Mouse (Mus musculus): ENCODE results near the gene Cmpk2.
A peak's percentile ranks its signal among the peaks of the same experiment; 100 is the strongest.
"Not testable (repeated sequence)": the region's sequence is repeated elsewhere in the genome, so short reads cannot be mapped to it uniquely, and the experiment has no call there.

Cmpk2 gene

GRCm38 (mm10) chr12:26469098-26470041, at the start of gene Cmpk2:
Gene Cmpk2 (plus strand): TSS chr12:26469204.
- no peak for TF ChIP-seq CTCF (conservative IDR thresholded peaks at IDR 0.05; ENCODE audit: low read length)
- TF ChIP-seq POU5F1 (IDR thresholded peaks at IDR 0.05; ENCODE audit: borderline replicate concordance, low read length), result no peak
- no peak for TF ChIP-seq NANOG (IDR thresholded peaks at IDR 0.05; ENCODE audit: borderline replicate concordance, low read length)
- H3K9me3 ChIP-seq (ENCODE audit: low read length), result no peaks in the 10 kb centered on the region
- H3K4me1 ChIP-seq (replicated peaks; ENCODE audit: low read depth, low read length), result peaks cover 8% of the 10 kb centered on the region; the same call in 1 of the 2 replicates
- no peaks in the 10 kb centered on the region for H3K36me3 ChIP-seq (ENCODE audit: insufficient read depth, low read length)
- peaks cover 18% of the 10 kb centered on the region for H3K27me3 ChIP-seq (ENCODE audit: insufficient read depth, low read length)
- H3K4me3 ChIP-seq (replicated peaks; ENCODE audit: low read length), result peak within 1 kb of the TSS; percentile 83

GRCm38 (mm10) chr12:26424841-26425240, 44.2 kb upstream of the Cmpk2 start:
- Histone ChIP-seq H3K36me3 (ENCODE audit: insufficient read depth, low read length) (no peaks in the 10 kb centered on the region), H3K27me3 (ENCODE audit: insufficient read depth, low read length) (no peaks in the 10 kb centered on the region), H3K4me1 (replicated peaks; ENCODE audit: low read depth, low read length) (no peaks in the 10 kb centered on the region), H3K9me3 (ENCODE audit: low read length) (no peaks in the 10 kb centered on the region), H3K4me3 (replicated peaks; ENCODE audit: low read length) (no peak overlapping the region)
- TF ChIP-seq POU5F1 (IDR thresholded peaks at IDR 0.05; ENCODE audit: borderline replicate concordance, low read length) (no peak), NANOG (IDR thresholded peaks at IDR 0.05; ENCODE audit: borderline replicate concordance, low read length) (no peak), CTCF (conservative IDR thresholded peaks at IDR 0.05; ENCODE audit: low read length) (peak; percentile 80)

- H3K27me3 ChIP-seq (ENCODE audit: insufficient read depth, low read length); H3K36me3 ChIP-seq (ENCODE audit: insufficient read depth, low read length); H3K9me3 ChIP-seq (ENCODE audit: low read length); H3K4me1 ChIP-seq (replicated peaks; ENCODE audit: low read depth, low read length); H3K4me3 ChIP-seq (replicated peaks; ENCODE audit: low read length): not testable (repeated sequence)
Observed at GRCm38 (mm10) chr12:26428771-26429170, 40.2 kb upstream of the Cmpk2 start.

GRCm38 (mm10) chr12:26436334-26436733, 32.7 kb upstream of the Cmpk2 start:
- Histone ChIP-seq H3K4me1 (replicated peaks; ENCODE audit: low read depth, low read length) (no peaks in the 10 kb centered on the region), H3K36me3 (ENCODE audit: insufficient read depth, low read length) (no peaks in the 10 kb centered on the region), H3K9me3 (ENCODE audit: low read length) (no peaks in the 10 kb centered on the region), H3K4me3 (replicated peaks; ENCODE audit: low read length) (no peak overlapping the region), H3K27me3 (ENCODE audit: insufficient read depth, low read length) (no peaks in the 10 kb centered on the region)
- no peak for TF ChIP-seq CTCF (conservative IDR thresholded peaks at IDR 0.05; ENCODE audit: low read length)
- no peak for TF ChIP-seq NANOG (IDR thresholded peaks at IDR 0.05; ENCODE audit: borderline replicate concordance, low read length)
- TF ChIP-seq POU5F1 (IDR thresholded peaks at IDR 0.05; ENCODE audit: borderline replicate concordance, low read length), result no peak

GRCm38 (mm10) chr12:26437950-26438349, 31.1 kb upstream of the Cmpk2 start:
- Histone ChIP-seq H3K4me3 (replicated peaks; ENCODE audit: low read length) (no peak overlapping the region), H3K9me3 (ENCODE audit: low read length) (no peaks in the 10 kb centered on the region), H3K36me3 (ENCODE audit: insufficient read depth, low read length) (no peaks in the 10 kb centered on the region), H3K4me1 (replicated peaks; ENCODE audit: low read depth, low read length) (no peaks in the 10 kb centered on the region), H3K27me3 (ENCODE audit: insufficient read depth, low read length) (no peaks in the 10 kb centered on the region)
- TF ChIP-seq POU5F1 (IDR thresholded peaks at IDR 0.05; ENCODE audit: borderline replicate concordance, low read length) (no peak), NANOG (IDR thresholded peaks at IDR 0.05; ENCODE audit: borderline replicate concordance, low read length) (no peak), CTCF (conservative IDR thresholded peaks at IDR 0.05; ENCODE audit: low read length) (no peak)

GRCm38 (mm10) chr12:26439366-26439765, 29.6 kb upstream of the Cmpk2 start:
- H3K4me3 ChIP-seq (replicated peaks; ENCODE audit: low read length), result no peak overlapping the region
- no peaks in the 10 kb centered on the region for H3K9me3 ChIP-seq (ENCODE audit: low read length)
- no peaks in the 10 kb centered on the region for H3K4me1 ChIP-seq (replicated peaks; ENCODE audit: low read depth, low read length)
- no peaks in the 10 kb centered on the region for H3K27me3 ChIP-seq (ENCODE audit: insufficient read depth, low read length)
- TF ChIP-seq NANOG (IDR thresholded peaks at IDR 0.05; ENCODE audit: borderline replicate concordance, low read length) (no peak), POU5F1 (IDR thresholded peaks at IDR 0.05; ENCODE audit: borderline replicate concordance, low read length) (no peak), CTCF (conservative IDR thresholded peaks at IDR 0.05; ENCODE audit: low read length) (no peak)
- H3K36me3 ChIP-seq (ENCODE audit: insufficient read depth, low read length), result no peaks in the 10 kb centered on the region

GRCm38 (mm10) chr12:26444054-26444453, 24.9 kb upstream of the Cmpk2 start:
- Histone ChIP-seq H3K4me3 (replicated peaks; ENCODE audit: low read length) (no peak overlapping the region), H3K36me3 (ENCODE audit: insufficient read depth, low read length) (no peaks in the 10 kb centered on the region), H3K9me3 (ENCODE audit: low read length) (no peaks in the 10 kb centered on the region), H3K27me3 (ENCODE audit: insufficient read depth, low read length) (no peaks in the 10 kb centered on the region), H3K4me1 (replicated peaks; ENCODE audit: low read depth, low read length) (no peaks in the 10 kb centered on the region)
- TF ChIP-seq NANOG (IDR thresholded peaks at IDR 0.05; ENCODE audit: borderline replicate concordance, low read length), result no peak
- TF ChIP-seq POU5F1 (IDR thresholded peaks at IDR 0.05; ENCODE audit: borderline replicate concordance, low read length), result no peak
- peak; percentile 96 for TF ChIP-seq CTCF (conservative IDR thresholded peaks at IDR 0.05; ENCODE audit: low read length)

GRCm38 (mm10) chr12:26444511-26444910, 24.5 kb upstream of the Cmpk2 start:
- TF ChIP-seq NANOG (IDR thresholded peaks at IDR 0.05; ENCODE audit: borderline replicate concordance, low read length) (no peak), CTCF (conservative IDR thresholded peaks at IDR 0.05; ENCODE audit: low read length) (no peak), POU5F1 (IDR thresholded peaks at IDR 0.05; ENCODE audit: borderline replicate concordance, low read length) (no peak)
- Histone ChIP-seq H3K4me1 (replicated peaks; ENCODE audit: low read depth, low read length) (no peaks in the 10 kb centered on the region), H3K36me3 (ENCODE audit: insufficient read depth, low read length) (no peaks in the 10 kb centered on the region), H3K9me3 (ENCODE audit: low read length) (no peaks in the 10 kb centered on the region), H3K27me3 (ENCODE audit: insufficient read depth, low read length) (no peaks in the 10 kb centered on the region), H3K4me3 (replicated peaks; ENCODE audit: low read length) (no peak overlapping the region)
